Mouse (Mus musculus) gastrocnemius, postnatal 25 days (tissue): ENCODE data around the gene Palm. TPM values are rescaled to one million over a fixed set of nuclear protein-coding genes. Genes with fewer than 3 reads are reported as not detected.

Source experiments
- DNase-seq: peaks from one replicate; pipeline ENCODE4 v3.0.0; 2022
- total RNA-seq, 2 experiments: library from RNA; stranded (reverse); gene quantifications; 1 replicate in 1 of 2; 2 replicates in 1 of 2; pipeline ENCODE4 v1.2.3; 2021

Gene Palm
- total RNA-seq, 2 experiments from 2014 or later = 23.6 to 24.8 TPM

- DNase-seq = no peak
These were observed 21.1 kb upstream of the Palm start for GRCm38 (mm10) chr10:79772320-79772719.

GRCm38 (mm10) chr10:79773208-79773607 is 20.2 kb upstream of the Palm start:
- no peak for DNase-seq

- no peak for DNase-seq
These were observed 18.7 kb upstream of the Palm start for GRCm38 (mm10) chr10:79774486-79775279.

- no peak for DNase-seq
These were observed 16.3 kb upstream of the Palm start, which contains the start of gene Fstl3 for GRCm38 (mm10) chr10:79777103-79777531. Fstl3 (plus strand) TSS chr10:79777272.

- DNase-seq = no peak
These were observed 15.4 kb upstream of the Palm start for GRCm38 (mm10) chr10:79778006-79778405.

GRCm38 (mm10) chr10:79779193-79779592 is 14.2 kb upstream of the Palm start:
- DNase-seq = no peak

- peak; percentile 96 for DNase-seq
These were observed 13.3 kb upstream of the Palm start for GRCm38 (mm10) chr10:79779784-79780663.

- DNase-seq = no peak
These were observed 12.7 kb upstream of the Palm start for GRCm38 (mm10) chr10:79780664-79781015.

GRCm38 (mm10) chr10:79781139-79781538 is 12.2 kb upstream of the Palm start:
- no peak for DNase-seq

- DNase-seq = no peak
These were observed 11.4 kb upstream of the Palm start for GRCm38 (mm10) chr10:79781956-79782355.

GRCm38 (mm10) chr10:79783050-79783449 is 10.3 kb upstream of the Palm start:
- DNase-seq = no peak

GRCm38 (mm10) chr10:79783920-79784800 is 9.2 kb upstream of the Palm start:
- DNase-seq = no peak

GRCm38 (mm10) chr10:79788386-79789158 is 4.8 kb upstream of the Palm start:
- no peak for DNase-seq

GRCm38 (mm10) chr10:79789581-79789980 is 3.8 kb upstream of the Palm start:
- no peak for DNase-seq

GRCm38 (mm10) chr10:79790861-79791260 is 2.5 kb upstream of the Palm start, which contains the start of gene Prss57:
Prss57 (minus strand) TSS chr10:79790961.
- DNase-seq = no peak

GRCm38 (mm10) chr10:79792339-79793040 is 882 bp upstream of the Palm start:
- DNase-seq = no peak

GRCm38 (mm10) chr10:79793738-79794490 is 542 bp downstream of the Palm start:
- DNase-seq = no peak

GRCm38 (mm10) chr10:79794491-79794931 is 1.1 kb downstream of the Palm start:
- peak; percentile 91 for DNase-seq

GRCm38 (mm10) chr10:79795905-79796304 is 2.5 kb downstream of the Palm start:
- no peak for DNase-seq

- peak; percentile 60 for DNase-seq
These were observed 4.0 kb downstream of the Palm start for GRCm38 (mm10) chr10:79797326-79797725.
